Mouse (Mus musculus) brain, adult 2 months (tissue): Measurements from ENCODE around the gene Ciita.
A peak's percentile ranks its signal among the peaks of the same experiment; 100 is the strongest.

ENCODE experiments used
- DNase-seq: peaks from one replicate; pipeline ENCODE4 v3.0.0; 2011; ENCODE audit warnings: low read depth, low spot score

The Ciita gene

GRCm38 (mm10) chr16:10515953-10516572 lies 36.2 kb downstream of the Ciita start:
- DNase-seq = no peak

DNA sequence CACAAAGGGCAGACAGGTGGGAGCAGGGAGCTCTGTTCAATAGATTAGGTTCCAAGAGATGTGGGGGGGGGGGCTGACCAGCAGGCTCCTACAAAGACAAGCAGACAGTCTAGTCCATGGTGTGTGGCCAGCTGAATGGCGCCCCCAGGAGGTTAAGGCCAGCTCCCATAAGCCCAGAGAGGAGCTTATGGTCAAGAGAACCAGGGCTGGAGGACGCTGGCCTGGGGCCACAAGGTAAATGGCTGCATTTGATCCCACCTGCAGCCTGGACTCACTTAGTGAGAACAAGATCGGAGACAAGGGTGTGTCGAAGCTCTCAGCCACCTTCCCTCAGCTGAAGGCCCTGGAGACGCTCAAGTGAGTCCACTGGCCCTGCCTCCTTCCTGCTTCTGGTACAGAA lies 38.2 kb downstream of the Ciita start:
- no peak for DNase-seq

DNA sequence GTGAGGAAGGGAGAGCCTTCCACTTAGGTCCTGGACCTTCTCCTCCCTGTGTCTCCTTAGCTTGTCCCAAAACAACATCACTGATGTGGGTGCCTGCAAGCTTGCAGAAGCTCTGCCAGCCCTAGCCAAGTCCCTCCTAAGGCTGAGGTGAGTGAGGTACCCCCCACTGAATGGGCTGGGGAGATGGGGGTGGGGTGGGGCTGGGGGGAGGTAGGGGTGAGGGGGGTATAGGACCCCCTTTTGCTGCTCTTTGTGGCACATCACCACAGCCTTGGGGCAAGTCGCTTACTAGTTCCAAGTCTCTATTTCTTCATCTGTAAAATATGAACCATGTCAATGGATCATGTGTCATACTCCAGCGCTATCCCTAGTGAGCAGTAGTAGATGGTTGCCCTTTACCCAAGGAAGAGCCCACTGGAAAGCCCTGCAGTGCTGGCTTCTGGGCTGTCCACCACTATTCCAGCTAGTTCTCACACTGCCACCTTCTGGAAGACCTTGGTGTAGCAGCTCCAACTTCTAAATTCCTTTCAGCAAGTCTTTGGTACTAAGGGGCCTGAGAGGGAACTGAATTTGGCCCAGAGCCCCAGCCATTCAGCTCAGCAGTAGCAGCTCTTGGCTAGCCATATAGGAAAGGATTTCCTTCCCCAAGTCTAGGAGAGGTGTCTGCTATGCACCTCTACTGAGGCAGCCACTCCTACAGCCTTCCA lies 41.2 kb downstream of the Ciita start:
- DNase-seq = peak; percentile 86

- peak; percentile 77 for DNase-seq
These were observed 43.0 kb downstream of the Ciita start for GRCm38 (mm10) chr16:10522811-10523210.

- no peak for DNase-seq
These were observed 43.8 kb downstream of the Ciita start for GRCm38 (mm10) chr16:10523650-10524049.

DNA sequence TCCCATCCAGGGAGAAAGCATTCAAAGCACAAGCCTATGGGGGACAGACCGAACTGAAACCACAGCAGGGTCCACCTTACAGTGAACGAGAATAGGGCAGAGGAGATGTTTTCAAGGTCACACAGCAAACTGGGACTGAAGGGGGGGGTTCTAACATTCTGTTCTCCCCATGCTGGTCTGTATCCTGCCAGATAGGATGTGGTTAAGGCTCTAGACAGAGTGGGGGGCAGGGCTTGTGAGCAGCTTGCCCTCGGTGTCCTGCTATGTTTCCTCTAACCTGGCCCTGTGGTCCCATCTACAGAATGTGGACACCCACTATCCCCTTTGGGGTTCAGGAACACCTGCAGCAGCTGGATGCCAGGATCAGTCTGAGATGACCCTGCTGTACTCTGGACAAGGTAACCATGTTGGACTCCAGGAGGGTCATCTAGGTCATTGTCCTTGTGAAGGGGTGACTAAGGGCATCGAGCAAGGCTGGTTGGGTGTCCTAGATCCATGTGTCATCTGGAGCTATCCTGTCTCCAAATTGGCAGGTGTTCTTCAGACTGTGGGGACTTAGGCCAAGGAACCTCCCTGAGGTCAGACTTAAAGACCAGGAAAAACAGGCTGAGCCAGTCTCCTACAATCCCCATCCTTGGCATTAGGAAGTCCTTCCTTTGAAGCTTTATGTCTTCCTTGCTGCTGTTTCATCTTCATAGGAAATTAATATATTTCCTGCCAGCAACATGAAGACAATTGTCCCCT lies 45.2 kb downstream of the Ciita start:
- peak; percentile 37 for DNase-seq

DNA sequence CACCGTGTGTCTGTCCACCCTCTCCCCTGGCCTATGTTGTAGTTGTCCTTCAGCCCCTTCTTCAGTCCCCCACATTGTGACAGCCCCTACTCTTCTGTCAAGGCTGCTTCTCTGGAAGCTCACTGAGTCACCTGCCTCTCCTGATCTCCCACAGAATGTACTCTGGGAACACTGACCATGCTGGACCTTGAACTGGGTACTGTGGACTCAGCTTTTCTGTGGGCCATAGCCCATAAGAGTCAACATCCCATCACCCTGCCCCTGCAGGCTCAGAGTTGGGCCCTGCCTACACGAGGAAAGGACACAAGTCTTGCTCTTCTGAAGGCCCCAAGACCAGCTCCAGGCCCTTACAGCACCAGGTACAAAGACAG lies 45.7 kb downstream of the Ciita start:
- DNase-seq = no peak

GRCm38 (mm10) chr16:10527046-10527644 lies 47.3 kb downstream of the Ciita start:
- DNase-seq = peak; percentile 52

- DNase-seq = no peak
These were observed 48.5 kb downstream of the Ciita start for GRCm38 (mm10) chr16:10528382-10528781.

DNA sequence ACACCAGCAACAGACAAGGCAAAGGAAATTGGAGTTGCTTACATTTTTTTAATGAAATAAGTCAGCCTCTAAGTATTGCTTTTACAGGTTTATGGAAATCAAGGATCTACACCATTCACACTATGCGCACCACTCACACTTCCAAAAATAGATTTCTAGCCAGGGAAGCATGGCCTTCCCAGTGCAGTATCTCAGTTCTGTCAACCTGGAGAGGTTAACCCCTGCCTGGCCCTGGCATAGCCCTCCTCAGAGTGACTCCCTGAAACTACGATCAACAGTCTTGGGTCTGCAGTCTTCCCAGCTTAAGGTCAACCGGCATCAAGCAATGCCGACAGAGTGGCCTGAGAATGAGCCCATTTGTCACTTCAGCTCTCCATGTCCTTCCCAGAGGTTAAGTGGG lies 50.3 kb downstream of the Ciita start:
- no peak for DNase-seq

DNA sequence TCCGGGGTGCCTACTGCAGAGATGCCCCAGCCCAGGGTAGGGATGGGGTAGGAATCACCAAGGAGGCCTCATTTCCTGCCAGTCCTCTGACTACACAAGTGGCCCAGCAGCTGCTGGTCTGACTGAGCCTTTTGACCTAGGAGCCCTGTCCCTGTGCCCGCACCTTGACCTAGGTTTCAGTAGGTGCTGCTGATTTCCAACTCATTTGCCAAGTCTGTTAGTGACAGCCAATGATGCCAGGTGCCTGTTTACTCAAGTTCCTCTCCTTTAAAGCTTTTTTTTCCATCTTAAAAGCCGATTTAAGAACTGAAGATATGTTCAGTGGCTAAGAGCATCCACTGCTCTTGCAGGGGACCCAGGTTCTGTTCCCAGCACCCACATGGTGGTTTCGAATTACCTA lies 53.9 kb downstream of the Ciita start:
- DNase-seq = no peak

- no peak for DNase-seq
These were observed 54.7 kb downstream of the Ciita start for GRCm38 (mm10) chr16:10534567-10534966.

DNA sequence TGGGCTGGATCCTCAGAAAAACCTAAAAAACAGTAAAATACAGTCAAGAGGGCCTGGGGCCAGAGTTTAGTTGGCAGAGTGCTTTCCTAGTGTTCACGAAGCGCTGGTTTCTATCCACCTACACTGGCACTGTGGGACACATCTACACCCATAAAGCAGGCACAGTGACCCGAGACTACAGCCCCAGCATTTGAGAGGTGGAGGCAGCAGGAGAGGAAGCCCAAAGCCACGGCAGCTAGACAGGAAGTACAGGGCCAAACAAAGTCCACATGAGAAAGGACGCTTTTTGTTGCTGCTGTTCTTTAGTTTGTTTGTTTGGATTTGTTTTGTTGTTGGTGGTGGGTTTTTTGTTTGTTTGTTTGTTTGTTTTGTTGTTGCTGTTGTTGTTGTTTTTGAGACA lies 56.5 kb downstream of the Ciita start:
- DNase-seq = no peak

- no peak for DNase-seq
These were observed 57.1 kb downstream of the Ciita start for GRCm38 (mm10) chr16:10536961-10537360.

GRCm38 (mm10) chr16:10540763-10541597 lies 61.1 kb downstream of the Ciita start:
- peak; percentile 52 for DNase-seq

- DNase-seq = peak; percentile 71
These were observed 61.7 kb downstream of the Ciita start for GRCm38 (mm10) chr16:10541598-10541930.

DNA sequence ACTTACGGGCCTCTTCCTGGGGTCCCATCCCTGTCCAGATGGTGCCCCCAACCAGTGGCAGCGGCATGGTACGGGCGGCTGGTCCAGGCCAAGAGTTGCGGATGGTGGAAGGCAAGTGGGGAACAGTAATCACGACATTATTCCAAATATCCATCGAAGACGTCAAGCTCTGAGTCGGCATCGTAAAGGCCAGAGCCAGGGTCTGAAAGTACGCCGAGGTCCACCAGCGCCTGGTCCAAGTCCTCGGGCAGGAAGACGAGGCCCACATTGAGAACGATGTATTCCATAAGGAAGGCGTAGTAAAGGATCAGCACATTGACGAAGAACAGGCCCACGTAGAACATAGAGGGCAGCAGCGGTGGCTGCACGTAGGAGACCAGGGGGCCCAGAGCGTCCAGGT lies 62.4 kb downstream of the Ciita start:
- DNase-seq = no peak

- DNase-seq = peak; percentile 99
These were observed 63.0 kb downstream of the Ciita start, which contains the start of gene Dexi for GRCm38 (mm10) chr16:10542698-10543365. Dexi (minus strand) TSS chr16:10543054.

DNA sequence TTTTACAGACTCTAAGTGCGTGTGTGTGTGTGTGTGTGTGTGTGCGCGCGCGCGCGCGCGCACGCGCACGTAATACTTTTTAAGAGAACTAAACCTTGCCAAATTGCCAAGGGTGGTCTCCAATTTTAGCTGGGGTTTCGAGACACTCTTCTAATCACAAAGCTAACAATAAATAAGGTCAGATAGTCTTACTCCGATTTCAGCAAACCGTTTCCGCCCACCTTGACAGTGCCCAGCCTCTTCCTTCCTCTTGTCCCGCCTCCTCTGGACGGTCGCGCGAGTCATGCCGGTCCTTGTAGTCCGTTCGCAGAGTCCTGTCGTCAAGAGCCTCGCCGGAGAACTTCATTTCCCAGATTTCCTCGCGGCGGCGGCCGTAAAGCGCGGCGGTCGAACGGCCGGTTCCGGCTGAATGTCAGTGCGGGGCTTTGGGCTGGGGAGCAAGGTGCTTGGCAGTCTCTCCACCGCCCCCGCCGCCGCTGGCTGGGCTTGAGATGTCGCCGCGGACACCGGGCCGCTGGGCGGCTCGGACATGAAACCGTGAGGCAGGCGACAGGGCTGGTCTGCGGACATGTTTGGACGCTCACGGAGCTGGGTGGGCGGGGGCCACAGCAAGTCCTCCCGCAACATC lies 65.2 kb downstream of the Ciita start, which contains the start of gene Clec16a:
TSS of gene Clec16a (plus strand) at position 345 of the 628 bp plus-strand sequence.
- peak; percentile 99 for DNase-seq

GRCm38 (mm10) chr16:10546865-10547264 lies 67.0 kb downstream of the Ciita start:
- no peak for DNase-seq
